Mouse (Mus musculus) cerebellum, adult 2 months (tissue): ENCODE measurements around the gene Kif16b. TPM values are rescaled to one million over a fixed set of nuclear protein-coding genes. Genes with fewer than 3 reads are reported as not detected.

Source experiments
- DNase-seq, 2 experiments: peaks; one replicate each; pipeline ENCODE4 v3.0.0; 2021
- H3K27ac ChIP-seq: fragments of 200-500 bp; 2 replicates; pipeline ENCODE4 v1.5.1; 2012; ENCODE audit warnings: low read length, control low read depth, inconsistent platforms; ENCODE audit not compliant: insufficient read depth
- H3K27me3 ChIP-seq: fragments of 200-500 bp; 2 replicates; pipeline ENCODE4 v1.6.1; 2012; ENCODE audit warnings: inconsistent platforms, mild to moderate bottlenecking, low read length, moderate library complexity; ENCODE audit not compliant: control insufficient read depth, insufficient read depth
- H3K4me1 ChIP-seq: fragments of 200-500 bp; 2 replicates; pipeline ENCODE4 v1.6.1; 2011; ENCODE audit warnings: low read length; ENCODE audit not compliant: control insufficient read depth, insufficient read depth
- H3K4me3 ChIP-seq: fragments of 200-500 bp; replicated peaks from 2 replicates; pipeline ENCODE3; 2011; ENCODE audit warnings: mild to moderate bottlenecking, low read depth, low read length, control low read depth; ENCODE audit not compliant: insufficient read depth
- CTCF ChIP-seq: fragments of 200-500 bp; IDR thresholded peaks from 2 replicates; pipeline ENCODE4 v1.5.1; 2011; ENCODE audit warnings: low read depth, mild to moderate bottlenecking, control low read depth, low read length, moderate library complexity, borderline replicate concordance; ENCODE audit not compliant: insufficient read depth
- POLR2A ChIP-seq: fragments of 200-500 bp; IDR thresholded peaks from 2 replicates; pipeline ENCODE4 v1.6.1; 2011; ENCODE audit warnings: low read length, control low read depth, borderline replicate concordance; ENCODE audit not compliant: insufficient read depth
- WGBS: fragments of 180-500 bp; shearing (Covaris S2); methylation state at CpG from one replicate; pipeline ENCODE4 v1.1.7; 2018; 5-methylcytosine and 5-hydroxymethylcytosine counted together
- polyA plus RNA-seq: library from polyadenylated mRNA; depleted of rRNA; stranded (reverse); fragments of >200 nt; gene quantifications from 2 replicates; pipeline ENCODE4 v1.2.3, GENCODE M21; 2012; rRNA removed

Gene Kif16b
- 7.5 and 8.0 TPM in 2 replicates for polyA plus RNA-seq

- TF ChIP-seq CTCF (no peak), POLR2A (peak; percentile 42; the same call in 1 of the 2 replicates)
- Histone ChIP-seq H3K27me3 (no peaks in the 10 kb centered on the region), H3K27ac (no peak within 1 kb of the TSS), H3K4me3 (peak within 1 kb of the TSS; percentile 95), H3K4me1 (no peaks in the 10 kb centered on the region; the same call in 1 of the 2 replicates)
- peak; percentile 91 for DNase-seq
- under 1% methylated on average over 62 of the region's 64 CpGs for WGBS
These were observed at the start of gene Kif16b for GRCm38 (mm10) chr2:142900862-142901805. TSS of gene Kif16b (minus strand) at chr2:142901531.

GRCm38 (mm10) chr2:142940899-142941642, 39.7 kb upstream of the Kif16b start:
- TF ChIP-seq POLR2A (no peak), CTCF (no peak)
- DNase-seq: no peak
- no peak overlapping the region for H3K4me3 ChIP-seq
- WGBS: 61% methylated on average over 6 of the region's 6 CpGs
- H3K27me3 ChIP-seq: no peaks in the 10 kb centered on the region
- H3K4me1 ChIP-seq: no peaks in the 10 kb centered on the region
- H3K27ac ChIP-seq: no peak overlapping the region

GRCm38 (mm10) chr2:142930445-142930844, 29.1 kb upstream of the Kif16b start:
- 11% methylated on average over 4 of the region's 4 CpGs for WGBS
- H3K27ac ChIP-seq: no peak overlapping the region

GRCm38 (mm10) chr2:142929226-142930112, 28.1 kb upstream of the Kif16b start:
- no peak for TF ChIP-seq CTCF
- TF ChIP-seq POLR2A: no peak
- 81% methylated on average over 10 of the region's 10 CpGs for WGBS

More at GRCm38 (mm10) chr2:142930445-142930844, 29.1 kb upstream of the Kif16b start:
- no peak overlapping the region for H3K4me3 ChIP-seq
- H3K27me3 ChIP-seq: no peaks in the 10 kb centered on the region
- peak; percentile 10 to 60 for DNase-seq
- no peak for TF ChIP-seq POLR2A
- TF ChIP-seq CTCF: no peak
- H3K4me1 ChIP-seq: no peaks in the 10 kb centered on the region; the same call in 1 of the 2 replicates

DNA sequence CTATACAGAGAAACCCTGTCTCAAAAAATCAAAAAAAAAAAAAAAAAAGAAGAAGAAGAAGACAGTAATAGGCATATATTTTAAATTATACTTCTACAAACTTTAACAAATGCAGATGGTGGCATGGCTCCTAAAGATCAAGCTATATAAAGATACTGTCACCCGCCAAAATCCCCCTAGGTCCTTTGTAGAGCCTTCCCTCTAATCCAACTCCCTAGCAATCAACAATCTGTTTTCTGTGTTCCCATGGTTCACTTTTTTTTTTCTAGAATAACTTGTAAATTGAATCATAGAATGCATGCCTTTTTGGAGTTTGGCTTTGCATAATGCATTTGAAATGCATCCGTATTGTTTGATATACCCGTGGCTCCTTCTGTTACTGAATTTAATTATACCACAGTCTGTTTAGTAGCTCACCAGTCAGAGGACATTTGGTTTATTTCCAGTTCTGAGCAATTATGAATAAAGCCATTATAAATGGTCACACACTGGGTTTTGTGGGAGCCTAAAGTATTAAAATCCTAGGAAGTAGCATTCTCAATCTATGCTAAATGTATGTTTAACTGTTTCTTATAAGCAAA, 9.6 kb upstream of the Kif16b start:
- no peak overlapping the region for H3K27ac ChIP-seq
- 55% methylated on average over 3 of the region's 3 CpGs for WGBS

More at GRCm38 (mm10) chr2:142929226-142930112, 28.1 kb upstream of the Kif16b start:
- Histone ChIP-seq H3K4me1 (no peaks in the 10 kb centered on the region; the same call in 1 of the 2 replicates), H3K27me3 (no peaks in the 10 kb centered on the region), H3K27ac (no peak overlapping the region), H3K4me3 (no peak overlapping the region)
- DNase-seq: no peak

GRCm38 (mm10) chr2:142909213-142909612, 7.9 kb upstream of the Kif16b start:
- H3K27ac ChIP-seq: no peak overlapping the region
- H3K27me3 ChIP-seq: no peaks in the 10 kb centered on the region; the same call in 1 of the 2 replicates
- WGBS: 70% methylated on average over 3 of the region's 3 CpGs
- no peak for DNase-seq
- H3K4me1 ChIP-seq: no peaks in the 10 kb centered on the region
- TF ChIP-seq CTCF (no peak), POLR2A (no peak)
- H3K4me3 ChIP-seq: no peak overlapping the region

More for the DNA sequence above, 9.6 kb upstream of the Kif16b start:
- Histone ChIP-seq H3K27me3 (no peaks in the 10 kb centered on the region; the same call in 1 of the 2 replicates), H3K4me1 (no peaks in the 10 kb centered on the region), H3K4me3 (no peak overlapping the region)
- TF ChIP-seq CTCF (no peak), POLR2A (no peak)
- no peak for DNase-seq
